Mouse (Mus musculus): ENCODE data around the gene Fahd1.

DNA sequence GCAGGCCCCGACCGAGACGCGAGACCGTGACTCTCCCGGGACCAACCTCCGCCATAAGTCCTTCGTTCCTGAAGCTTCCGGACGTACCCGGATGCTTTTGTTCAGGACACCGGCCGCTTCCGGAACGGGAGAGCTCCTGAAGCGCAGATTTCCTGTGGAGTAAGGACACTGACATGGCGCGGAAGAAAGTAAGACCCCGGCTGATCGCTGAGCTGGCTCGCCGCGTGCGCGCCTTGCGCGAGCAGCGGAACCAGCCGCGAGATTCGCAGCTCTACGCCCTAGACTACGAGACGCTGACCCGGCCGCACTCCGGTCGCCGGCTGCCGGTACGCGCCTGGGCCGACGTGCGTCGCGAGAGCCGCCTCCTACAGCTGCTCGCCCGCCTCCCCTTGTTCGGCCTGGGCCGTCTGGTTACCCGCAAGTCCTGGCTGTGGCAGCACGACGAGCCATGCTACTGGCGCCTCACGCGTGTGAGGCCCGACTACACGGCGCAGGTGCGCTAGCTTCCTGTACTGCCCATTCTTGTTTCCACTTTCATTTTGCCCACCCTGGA lies 44.9 kb upstream of the Fahd1 start, which contains the start of the genes Eme2 and Mrps34:
- TF ChIP-seq EP300 (IDR thresholded peaks at IDR 0.05), result no peak
- TF ChIP-seq CTCF (IDR thresholded peaks at IDR 0.05), result no peak
